Mouse (Mus musculus) heart, adult 2 months (tissue): Measurements from ENCODE around the gene Bdkrb1. TPM values are rescaled to one million over a fixed set of nuclear protein-coding genes. Genes with fewer than 3 reads are reported as not detected.

Source experiments
- DNase-seq, 2 experiments: peaks; one replicate each; pipeline ENCODE4 v3.0.0; 2021
- H3K27ac ChIP-seq: fragments of 200-600 bp; 2 replicates; pipeline ENCODE4 v1.8.1; 2022
- H3K27me3 ChIP-seq: fragments of 200-500 bp; 2 replicates; pipeline ENCODE4 v1.6.1; 2012; ENCODE audit warnings: mild to moderate bottlenecking, low read length, inconsistent platforms, mixed read lengths; ENCODE audit not compliant: control insufficient read depth, insufficient read depth
- H3K36me3 ChIP-seq: fragments of 200-500 bp; 2 replicates; pipeline ENCODE4 v1.6.1; 2012; ENCODE audit warnings: low read length, inconsistent platforms; ENCODE audit not compliant: control insufficient read depth, insufficient read depth
- H3K4me1 ChIP-seq: fragments of 200-500 bp; 2 replicates; pipeline ENCODE4 v1.6.1; 2011; ENCODE audit warnings: low read length; ENCODE audit not compliant: control insufficient read depth, insufficient read depth
- H3K4me3 ChIP-seq: fragments of 200-600 bp; 2 replicates; pipeline ENCODE4 v1.8.1; 2022
- H3K79me2 ChIP-seq: fragments of 200-500 bp; replicated peaks from 2 replicates; pipeline ENCODE4 v1.6.1; 2012; ENCODE audit warnings: mild to moderate bottlenecking, inconsistent platforms, low read length, moderate library complexity, mixed read lengths; ENCODE audit not compliant: control insufficient read depth, insufficient read depth
- H3K9ac ChIP-seq: fragments of 200-500 bp; 2 replicates; pipeline ENCODE4 v1.6.1; 2012; ENCODE audit warnings: low read depth, mild to moderate bottlenecking, control low read depth, inconsistent platforms, low read length, mixed read lengths
- CTCF ChIP-seq: fragments of 200-600 bp; IDR thresholded peaks from 2 replicates; pipeline ENCODE4 v1.8.1; 2022; ENCODE audit warnings: antibody characterized with exemption, mild to moderate bottlenecking, moderate library complexity
- EP300 ChIP-seq: fragments of 200-500 bp; IDR thresholded peaks from 2 replicates; pipeline ENCODE4 v1.6.1; 2011; ENCODE audit warnings: low read depth, low read length, control low read depth; ENCODE audit not compliant: insufficient read depth
- POLR2A ChIP-seq: fragments of 200-500 bp; IDR thresholded peaks from 2 replicates; pipeline ENCODE4 v1.6.1; 2011; ENCODE audit warnings: mild to moderate bottlenecking, low read depth, low read length, control low read depth; ENCODE audit not compliant: insufficient read depth
- WGBS: fragments of 180-500 bp; shearing (Covaris S2); methylation state at CpG from one replicate; pipeline ENCODE4 v1.1.7; 2018; 5-methylcytosine and 5-hydroxymethylcytosine counted together
- intact Hi-C: fragments of 180-260 bp; cut with DNase I; formaldehyde crosslinking; loops from one replicate; pipeline ENCODE4 v1.15.1; 2025
- polyA plus RNA-seq: library from polyadenylated mRNA; depleted of rRNA; stranded (reverse); fragments of >200 nt; gene quantifications from 2 replicates; pipeline ENCODE4 v1.2.3, GENCODE M21; 2012
- total RNA-seq, 2 experiments: library from RNA; stranded (reverse); gene quantifications; 2 replicates each; pipeline ENCODE4 v1.2.3; 2021

Gene Bdkrb1
- total and polyA plus RNA-seq, 3 experiments: 0.10 TPM; not detected in 2

GRCm38 (mm10) chr12:105587526-105587925, 15.4 kb upstream of the Bdkrb1 start:
- TF ChIP-seq CTCF (no peak), POLR2A (no peak), EP300 (no peak)
- Histone ChIP-seq H3K27ac (no peak overlapping the region), H3K27me3 (no peaks in the 10 kb centered on the region), H3K36me3 (no peaks in the 10 kb centered on the region), H3K4me1 (peaks cover 1% of the 10 kb centered on the region; the same call in 1 of the 2 replicates), H3K9ac (no peak overlapping the region), H3K79me2 (no peaks in the 10 kb centered on the region), H3K4me3 (no peak overlapping the region)
- no peak for DNase-seq
- 81% methylated on average over 8 of the region's 8 CpGs for WGBS
- intact Hi-C loops: no loop called here

- H3K36me3 ChIP-seq: no peaks in the 10 kb centered on the region
- TF ChIP-seq CTCF (no peak), POLR2A (no peak), EP300 (no peak)
- H3K27me3 ChIP-seq: no peaks in the 10 kb centered on the region
- H3K27ac ChIP-seq: no peak overlapping the region
- no peak overlapping the region for H3K4me3 ChIP-seq
- no peaks in the 10 kb centered on the region for H3K79me2 ChIP-seq
- H3K4me1 ChIP-seq: no peaks in the 10 kb centered on the region
- WGBS: 83% methylated on average over 7 of the region's 7 CpGs
- intact Hi-C loops: no loop called here
- H3K9ac ChIP-seq: no peak overlapping the region
- no peak for DNase-seq
Measured at GRCm38 (mm10) chr12:105590786-105591185, 12.1 kb upstream of the Bdkrb1 start.

- Histone ChIP-seq H3K36me3 (no peaks in the 10 kb centered on the region), H3K9ac (no peak overlapping the region), H3K4me1 (no peaks in the 10 kb centered on the region), H3K4me3 (no peak overlapping the region), H3K79me2 (no peaks in the 10 kb centered on the region), H3K27ac (no peak overlapping the region), H3K27me3 (no peaks in the 10 kb centered on the region)
- WGBS: 93% methylated on average over 23 of the region's 23 CpGs
- no peak for DNase-seq
- intact Hi-C loops: no loop called here
- TF ChIP-seq POLR2A (no peak), CTCF (no peak), EP300 (no peak)
Measured at GRCm38 (mm10) chr12:105592361-105592761, 10.5 kb upstream of the Bdkrb1 start.

DNA sequence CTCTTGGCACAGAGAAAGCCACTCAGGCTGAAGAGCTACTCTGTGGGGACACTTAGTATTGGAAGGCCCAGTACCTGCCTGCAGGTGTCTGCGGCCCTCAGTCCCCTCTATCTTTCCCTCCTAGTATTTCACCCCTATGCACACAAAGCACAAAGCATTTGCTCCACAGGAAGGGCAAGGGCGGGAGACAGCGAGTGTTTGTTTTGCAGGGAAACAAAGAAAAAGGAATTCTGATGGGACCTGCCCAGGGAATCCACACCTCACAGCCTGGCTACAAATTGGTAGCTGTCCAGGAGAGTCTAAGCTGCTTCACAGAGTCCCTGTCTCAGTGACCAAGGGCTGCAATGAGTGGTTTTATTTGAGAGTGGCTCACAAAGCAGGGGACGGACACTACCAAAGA, 9.4 kb upstream of the Bdkrb1 start:
- no peak overlapping the region for H3K27ac ChIP-seq
- H3K27me3 ChIP-seq: no peaks in the 10 kb centered on the region
- no peak overlapping the region for H3K9ac ChIP-seq
- 73% methylated on average over 4 of the region's 4 CpGs for WGBS
- DNase-seq: no peak
- H3K4me1 ChIP-seq: no peaks in the 10 kb centered on the region
- no peaks in the 10 kb centered on the region for H3K36me3 ChIP-seq
- intact Hi-C loops: no loop called here
- TF ChIP-seq EP300: no peak
- no peak for TF ChIP-seq POLR2A
- no peak for TF ChIP-seq CTCF
- H3K79me2 ChIP-seq: no peaks in the 10 kb centered on the region
- no peak overlapping the region for H3K4me3 ChIP-seq

GRCm38 (mm10) chr12:105597135-105597534, 5.8 kb upstream of the Bdkrb1 start:
- Histone ChIP-seq H3K9ac (no peak overlapping the region), H3K4me1 (no peaks in the 10 kb centered on the region), H3K79me2 (no peaks in the 10 kb centered on the region), H3K36me3 (no peaks in the 10 kb centered on the region), H3K27me3 (no peaks in the 10 kb centered on the region), H3K27ac (no peak overlapping the region), H3K4me3 (no peak overlapping the region)
- intact Hi-C loops: no loop called here
- WGBS: 87% methylated on average over 8 of the region's 8 CpGs
- no peak for TF ChIP-seq CTCF
- TF ChIP-seq EP300: no peak
- TF ChIP-seq POLR2A: no peak
- no peak for DNase-seq

GRCm38 (mm10) chr12:105598503-105598902, 4.4 kb upstream of the Bdkrb1 start:
- intact Hi-C loops: no loop called here

More at GRCm38 (mm10) chr12:105598503-105598902, 4.4 kb upstream of the Bdkrb1 start:
- no peaks in the 10 kb centered on the region for H3K79me2 ChIP-seq
- no peaks in the 10 kb centered on the region for H3K4me1 ChIP-seq
- H3K9ac ChIP-seq: no peak overlapping the region
- H3K4me3 ChIP-seq: no peak overlapping the region
- H3K27me3 ChIP-seq: no peaks in the 10 kb centered on the region
- H3K27ac ChIP-seq: no peak overlapping the region
- no peak for DNase-seq
- TF ChIP-seq CTCF: no peak
- no peak for TF ChIP-seq POLR2A
- no peak for TF ChIP-seq EP300
- no peaks in the 10 kb centered on the region for H3K36me3 ChIP-seq
- WGBS: 73% methylated on average over 10 of the region's 10 CpGs
